Mouse (Mus musculus): Measurements from ENCODE around the gene Dync1li2. TPM values are rescaled to one million over a fixed set of nuclear protein-coding genes. Genes with fewer than 3 reads are reported as not detected.

The Dync1li2 gene
- polyA plus RNA-seq, 1 experiment from 2014 or later = 11.3 TPM

GRCm38 (mm10) chr8:104441613-104442012, 1.2 kb downstream of the Dync1li2 start:
- Histone ChIP-seq H3K4me3 (ENCODE audit: low read depth, low read length) (peak overlapping the region; percentile 93), H3K27me3 (ENCODE audit: control insufficient read depth, insufficient read depth, low read depth, low read length) (no peaks in the 10 kb centered on the region), H3K27ac (ENCODE audit: low read length) (no peak overlapping the region), H3K4me1 (ENCODE audit: control insufficient read depth, low read depth, low read length) (peaks cover 9% of the 10 kb centered on the region), H3K36me3 (ENCODE audit: control insufficient read depth, insufficient read depth) (peaks cover 23% of the 10 kb centered on the region), H3K9me3 (replicated peaks; ENCODE audit: control insufficient read depth, low read length) (no peaks in the 10 kb centered on the region), H3K9ac (ENCODE audit: low read depth, low read length) (peak overlapping the region; percentile 83), H3K4me2 (ENCODE audit: low read depth, low read length) (peak overlapping the region; percentile 81)
- ATAC-seq (ENCODE audit: low read depth) = no peak
- WGBS (ENCODE audit: insufficient replicate concordance) = 55% methylated on average over 7 of the region's 7 CpGs

DNA sequence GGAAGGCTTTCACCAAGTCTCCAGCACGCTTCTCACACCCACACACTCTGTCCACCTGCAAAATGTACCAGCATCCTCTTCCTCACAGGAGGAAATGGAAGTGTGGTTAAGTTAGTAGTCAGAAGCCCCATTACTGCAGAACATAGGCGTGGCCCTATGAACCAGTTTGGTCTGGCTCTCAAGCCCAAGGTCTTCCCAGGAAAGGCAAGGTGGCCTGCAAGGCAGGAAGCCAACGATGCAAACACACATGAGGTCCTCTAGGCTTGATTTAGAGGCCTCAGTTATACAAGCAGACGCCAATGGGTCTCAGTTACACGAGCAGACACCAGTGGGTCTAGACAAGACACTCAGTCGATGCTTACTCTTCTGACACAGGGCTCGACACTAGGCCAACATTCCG, 3.4 kb downstream of the Dync1li2 start:
- Histone ChIP-seq H3K9ac (ENCODE audit: low read depth, low read length) (no peak overlapping the region), H3K4me2 (ENCODE audit: low read depth, low read length) (no peak overlapping the region), H3K27ac (ENCODE audit: low read length) (no peak overlapping the region), H3K36me3 (ENCODE audit: control insufficient read depth, insufficient read depth) (peaks cover 35% of the 10 kb centered on the region), H3K9me3 (replicated peaks; ENCODE audit: control insufficient read depth, low read length) (no peaks in the 10 kb centered on the region), H3K27me3 (ENCODE audit: control insufficient read depth, insufficient read depth, low read depth, low read length) (no peaks in the 10 kb centered on the region), H3K4me3 (ENCODE audit: low read depth, low read length) (no peak overlapping the region), H3K4me1 (ENCODE audit: control insufficient read depth, low read depth, low read length) (peaks cover 15% of the 10 kb centered on the region)
- WGBS (ENCODE audit: insufficient replicate concordance) = 74% methylated on average over 8 of the region's 8 CpGs
- ATAC-seq (ENCODE audit: low read depth) = no peak

GRCm38 (mm10) chr8:104437494-104438135, 5.2 kb downstream of the Dync1li2 start:
- H3K4me2 ChIP-seq (ENCODE audit: low read depth, low read length) = no peak overlapping the region
- peaks cover 23% of the 10 kb centered on the region for H3K4me1 ChIP-seq (ENCODE audit: control insufficient read depth, low read depth, low read length)
- H3K9me3 ChIP-seq (replicated peaks; ENCODE audit: control insufficient read depth, low read length) = no peaks in the 10 kb centered on the region
- H3K36me3 ChIP-seq (ENCODE audit: control insufficient read depth, insufficient read depth) = peaks cover 43% of the 10 kb centered on the region
- H3K9ac ChIP-seq (ENCODE audit: low read depth, low read length) = no peak overlapping the region
- H3K27me3 ChIP-seq (ENCODE audit: control insufficient read depth, insufficient read depth, low read depth, low read length) = no peaks in the 10 kb centered on the region
- WGBS (ENCODE audit: insufficient replicate concordance) = 76% methylated on average over 13 of the region's 13 CpGs
- no peak for ATAC-seq (ENCODE audit: low read depth)
- H3K27ac ChIP-seq (ENCODE audit: low read length) = no peak overlapping the region
- no peak overlapping the region for H3K4me3 ChIP-seq (ENCODE audit: low read depth, low read length)

GRCm38 (mm10) chr8:104436591-104436990, 6.3 kb downstream of the Dync1li2 start:
- Histone ChIP-seq H3K27me3 (ENCODE audit: control insufficient read depth, insufficient read depth, low read depth, low read length) (no peaks in the 10 kb centered on the region), H3K4me3 (ENCODE audit: low read depth, low read length) (no peak overlapping the region), H3K4me1 (ENCODE audit: control insufficient read depth, low read depth, low read length) (peaks cover 17% of the 10 kb centered on the region), H3K9me3 (replicated peaks; ENCODE audit: control insufficient read depth, low read length) (no peaks in the 10 kb centered on the region), H3K4me2 (ENCODE audit: low read depth, low read length) (no peak overlapping the region), H3K27ac (ENCODE audit: low read length) (no peak overlapping the region), H3K9ac (ENCODE audit: low read depth, low read length) (no peak overlapping the region), H3K36me3 (ENCODE audit: control insufficient read depth, insufficient read depth) (peaks cover 50% of the 10 kb centered on the region)
- 86% methylated on average over 4 of the region's 4 CpGs for WGBS (ENCODE audit: insufficient replicate concordance)
- ATAC-seq (ENCODE audit: low read depth) = no peak

- WGBS (ENCODE audit: insufficient replicate concordance) = 73% methylated on average over 12 of the region's 12 CpGs
- ATAC-seq (ENCODE audit: low read depth) = peak; percentile 72
- Histone ChIP-seq H3K36me3 (ENCODE audit: control insufficient read depth, insufficient read depth) (peaks cover 55% of the 10 kb centered on the region), H3K9me3 (replicated peaks; ENCODE audit: control insufficient read depth, low read length) (no peaks in the 10 kb centered on the region), H3K4me2 (ENCODE audit: low read depth, low read length) (no peak overlapping the region), H3K9ac (ENCODE audit: low read depth, low read length) (no peak overlapping the region), H3K4me3 (ENCODE audit: low read depth, low read length) (no peak overlapping the region), H3K27me3 (ENCODE audit: control insufficient read depth, insufficient read depth, low read depth, low read length) (no peaks in the 10 kb centered on the region), H3K27ac (ENCODE audit: low read length) (no peak overlapping the region), H3K4me1 (ENCODE audit: control insufficient read depth, low read depth, low read length) (peaks cover 13% of the 10 kb centered on the region)
These were observed 6.8 kb downstream of the Dync1li2 start for GRCm38 (mm10) chr8:104436038-104436437.

- 82% methylated on average over 18 of the region's 18 CpGs for WGBS (ENCODE audit: insufficient replicate concordance)
- Histone ChIP-seq H3K36me3 (ENCODE audit: control insufficient read depth, insufficient read depth) (peaks cover 59% of the 10 kb centered on the region), H3K27ac (ENCODE audit: low read length) (no peak overlapping the region), H3K4me3 (ENCODE audit: low read depth, low read length) (no peak overlapping the region), H3K4me2 (ENCODE audit: low read depth, low read length) (no peak overlapping the region), H3K27me3 (ENCODE audit: control insufficient read depth, insufficient read depth, low read depth, low read length) (no peaks in the 10 kb centered on the region), H3K9ac (ENCODE audit: low read depth, low read length) (no peak overlapping the region), H3K9me3 (replicated peaks; ENCODE audit: control insufficient read depth, low read length) (no peaks in the 10 kb centered on the region), H3K4me1 (ENCODE audit: control insufficient read depth, low read depth, low read length) (peaks cover 13% of the 10 kb centered on the region)
- no peak for ATAC-seq (ENCODE audit: low read depth)
These were observed 8.0 kb downstream of the Dync1li2 start for GRCm38 (mm10) chr8:104434826-104435354.

- Histone ChIP-seq H3K4me3 (ENCODE audit: low read depth, low read length) (no peak overlapping the region), H3K9ac (ENCODE audit: low read depth, low read length) (no peak overlapping the region), H3K27me3 (ENCODE audit: control insufficient read depth, insufficient read depth, low read depth, low read length) (no peaks in the 10 kb centered on the region), H3K27ac (ENCODE audit: low read length) (no peak overlapping the region), H3K36me3 (ENCODE audit: control insufficient read depth, insufficient read depth) (peaks cover 56% of the 10 kb centered on the region), H3K9me3 (replicated peaks; ENCODE audit: control insufficient read depth, low read length) (no peaks in the 10 kb centered on the region), H3K4me2 (ENCODE audit: low read depth, low read length) (peak overlapping the region; percentile 18), H3K4me1 (ENCODE audit: control insufficient read depth, low read depth, low read length) (peaks cover 13% of the 10 kb centered on the region)
- peak; percentile 54 for ATAC-seq (ENCODE audit: low read depth)
- WGBS (ENCODE audit: insufficient replicate concordance) = 47% methylated on average over 4 of the region's 4 CpGs
These were observed 8.6 kb downstream of the Dync1li2 start for GRCm38 (mm10) chr8:104434275-104434674.

DNA sequence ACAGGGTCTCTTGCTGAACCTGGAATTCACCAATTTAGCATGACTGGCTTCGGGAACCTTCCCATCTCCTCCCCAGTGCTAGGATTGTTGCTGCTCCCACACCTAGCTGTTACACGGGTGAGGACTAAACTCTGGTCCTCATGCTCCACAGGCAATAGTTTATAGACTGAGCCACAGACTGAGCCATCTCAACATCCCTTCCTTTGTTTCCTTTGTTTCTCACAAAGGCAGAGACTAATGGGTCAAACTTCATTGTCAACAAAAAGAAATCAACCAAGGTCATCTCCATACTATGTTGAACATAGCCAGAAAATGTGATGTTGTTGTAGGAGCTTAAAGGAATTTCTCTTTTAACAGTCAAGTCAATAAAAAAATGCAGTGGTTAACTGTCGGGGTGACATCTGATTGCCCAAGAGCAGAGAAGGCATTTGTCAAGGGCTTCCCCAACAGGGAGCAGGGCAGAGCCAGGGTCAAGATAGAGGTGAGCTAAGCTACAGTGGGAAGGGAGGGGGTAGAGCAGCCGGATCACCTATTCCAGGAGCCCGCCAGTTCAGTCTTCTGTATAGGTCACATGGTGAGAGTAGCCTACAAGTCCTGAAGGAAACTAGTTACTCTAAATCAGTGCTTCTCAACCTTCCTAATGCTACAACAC, 9.5 kb downstream of the Dync1li2 start:
- Histone ChIP-seq H3K4me2 (ENCODE audit: low read depth, low read length) (no peak overlapping the region), H3K9me3 (replicated peaks; ENCODE audit: control insufficient read depth, low read length) (no peaks in the 10 kb centered on the region), H3K27me3 (ENCODE audit: control insufficient read depth, insufficient read depth, low read depth, low read length) (no peaks in the 10 kb centered on the region), H3K4me3 (ENCODE audit: low read depth, low read length) (no peak overlapping the region), H3K9ac (ENCODE audit: low read depth, low read length) (no peak overlapping the region), H3K36me3 (ENCODE audit: control insufficient read depth, insufficient read depth) (peaks cover 64% of the 10 kb centered on the region), H3K4me1 (ENCODE audit: control insufficient read depth, low read depth, low read length) (peaks cover 13% of the 10 kb centered on the region), H3K27ac (ENCODE audit: low read length) (no peak overlapping the region)
- 80% methylated on average over 5 of the region's 5 CpGs for WGBS (ENCODE audit: insufficient replicate concordance)
- ATAC-seq (ENCODE audit: low read depth) = no peak

DNA sequence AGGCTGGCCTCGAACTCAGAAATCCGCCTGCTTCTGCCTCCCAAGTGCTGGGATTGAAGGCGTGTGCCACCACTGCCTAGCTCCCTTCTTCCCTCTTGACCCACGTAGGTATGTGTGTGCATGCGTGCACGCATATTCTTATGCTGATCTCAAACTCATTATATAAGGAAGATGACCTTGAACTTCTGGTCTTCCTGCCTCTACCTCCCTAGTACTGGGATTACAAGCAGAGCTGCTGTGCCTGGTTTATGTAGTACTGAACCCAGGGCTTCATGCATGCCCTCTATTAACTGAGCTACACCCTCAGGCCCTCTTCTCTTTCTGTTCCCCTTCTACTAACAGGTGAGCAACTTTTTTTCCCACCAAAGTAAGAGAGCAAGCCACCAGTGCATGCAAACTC, 10.2 kb downstream of the Dync1li2 start:
- 83% methylated on average over 6 of the region's 6 CpGs for WGBS (ENCODE audit: insufficient replicate concordance)
- Histone ChIP-seq H3K27me3 (ENCODE audit: control insufficient read depth, insufficient read depth, low read depth, low read length) (no peaks in the 10 kb centered on the region), H3K36me3 (ENCODE audit: control insufficient read depth, insufficient read depth) (peaks cover 64% of the 10 kb centered on the region), H3K4me2 (ENCODE audit: low read depth, low read length) (no peak overlapping the region), H3K4me3 (ENCODE audit: low read depth, low read length) (no peak overlapping the region), H3K9ac (ENCODE audit: low read depth, low read length) (no peak overlapping the region), H3K9me3 (replicated peaks; ENCODE audit: control insufficient read depth, low read length) (no peaks in the 10 kb centered on the region), H3K4me1 (ENCODE audit: control insufficient read depth, low read depth, low read length) (peaks cover 13% of the 10 kb centered on the region), H3K27ac (ENCODE audit: low read length) (no peak overlapping the region)
- ATAC-seq (ENCODE audit: low read depth) = no peak
